Mouse (Mus musculus) limb, embryonic 14.5 days (tissue): Measurements from ENCODE around the gene Pacs2. TPM values are rescaled to one million over a fixed set of nuclear protein-coding genes. Genes with fewer than 3 reads are reported as not detected.

Experiments
- ATAC-seq: fragments of 200-750 bp; cut with Nextera tagmentation; 2 replicates; pipeline ENCODE4 v1.8.0; 2017; ENCODE audit warnings: low read depth, moderate number of reproducible peaks, moderate TSS enrichment; ENCODE audit not compliant: low FRiP score
- DNase-seq: peaks from one replicate; pipeline ENCODE4 v3.0.0-alpha.2; 2015; ENCODE audit warnings: low spot score
- H3K27ac ChIP-seq: fragments of 300-500 bp; sonication (generic); replicated peaks from 2 replicates; pipeline ENCODE4 v1.5.1; 2014; ENCODE audit warnings: low read depth, mild to moderate bottlenecking, low read length, moderate library complexity, mixed read lengths
- H3K27me3 ChIP-seq: fragments of 300-500 bp; sonication (generic); 2 replicates; pipeline ENCODE4 v1.6.1; 2014; ENCODE audit warnings: low read length, mixed read lengths; ENCODE audit not compliant: control insufficient read depth, insufficient read depth
- H3K36me3 ChIP-seq: fragments of 300-500 bp; sonication (generic); 2 replicates; pipeline ENCODE4 v1.6.1; 2014; ENCODE audit warnings: mild to moderate bottlenecking, low read length, moderate library complexity, mixed read lengths; ENCODE audit not compliant: control insufficient read depth, insufficient read depth
- H3K4me1 ChIP-seq: fragments of 300-500 bp; sonication (generic); 2 replicates; pipeline ENCODE4 v1.6.1; 2014; ENCODE audit warnings: antibody characterized with exemption, low read length, mixed read lengths; ENCODE audit not compliant: control insufficient read depth, insufficient read depth
- H3K4me2 ChIP-seq: fragments of 300-500 bp; sonication (generic); replicated peaks from 2 replicates; pipeline ENCODE4 v1.6.1; 2014; ENCODE audit warnings: low read depth, mild to moderate bottlenecking, low read length, moderate library complexity; ENCODE audit not compliant: severe bottlenecking
- H3K4me3 ChIP-seq: fragments of 300-500 bp; sonication (generic); replicated peaks from 2 replicates; pipeline ENCODE4 v1.5.1; 2014; ENCODE audit warnings: low read length
- H3K9ac ChIP-seq: fragments of 300-500 bp; sonication (generic); 2 replicates; pipeline ENCODE4 v1.6.1; 2014; ENCODE audit warnings: mild to moderate bottlenecking, low read depth, low read length, moderate library complexity; ENCODE audit not compliant: severe bottlenecking
- H3K9me3 ChIP-seq: fragments of 300-500 bp; sonication (generic); 2 replicates; pipeline ENCODE4 v1.6.1; 2016; ENCODE audit warnings: low read length; ENCODE audit not compliant: control insufficient read depth
- POLR2A ChIP-seq: fragments of 200-500 bp; IDR thresholded peaks from 2 replicates; pipeline ENCODE4 v1.8.0; 2012; ENCODE audit warnings: inconsistent platforms, mild to moderate bottlenecking, moderate library complexity, borderline replicate concordance; ENCODE audit not compliant: insufficient read depth, insufficient read length; ENCODE audit errors: extremely low read depth
- WGBS: fragments of 180-500 bp; shearing (Covaris S2); extraction: QIAGEN DNeasy Blood & Tissue Kit; methylation state at CpG from one replicate; pipeline ENCODE4 v1.1.7; 2014; 5-methylcytosine and 5-hydroxymethylcytosine counted together
- polyA plus RNA-seq, 2 experiments: library from polyadenylated mRNA; depleted of rRNA in 1 of 2; stranded (reverse) in 1 of 2; unstranded in 1 of 2; fragments of >200 nt; fragmentation: Nextera tagmentation in 1 of 2; extraction: Ambion mirVana in 1 of 2; gene quantifications; 2 replicates each; pipeline versions ENCODE4 v1.2.1 to v1.2.3; 2012 to 2014

Pacs2 gene
- polyA plus RNA-seq, 2 experiments = 16.5 to 55.0 TPM

GRCm38 (mm10) chr12:113017429-113017984, 3.2 kb downstream of the Pacs2 start:
- H3K4me1 ChIP-seq = peaks cover 20% of the 10 kb centered on the region
- H3K9me3 ChIP-seq = no peaks in the 10 kb centered on the region
- H3K4me3 ChIP-seq = no peak overlapping the region
- no peak overlapping the region for H3K9ac ChIP-seq
- no peak for DNase-seq
- WGBS = 80% methylated on average over 9 of the region's 9 CpGs
- no peak overlapping the region for H3K4me2 ChIP-seq
- 0 out of 2 replicates have a peak, but pooled peaks cover 8% of the 10 kb centered on the region for H3K36me3 ChIP-seq
- TF ChIP-seq POLR2A = no peak
- no peak for ATAC-seq
- H3K27ac ChIP-seq = no peak overlapping the region
- no peaks in the 10 kb centered on the region for H3K27me3 ChIP-seq

GRCm38 (mm10) chr12:113018763-113019162, 4.5 kb downstream of the Pacs2 start:
- Histone ChIP-seq H3K9ac (no peak overlapping the region), H3K4me3 (no peak overlapping the region), H3K27me3 (no peaks in the 10 kb centered on the region), H3K4me2 (no peak overlapping the region), H3K4me1 (peaks cover 12% of the 10 kb centered on the region), H3K9me3 (no peaks in the 10 kb centered on the region), H3K36me3 (peaks cover 13% of the 10 kb centered on the region; the same call in 1 of the 2 replicates), H3K27ac (no peak overlapping the region)
- no peak for TF ChIP-seq POLR2A
- ATAC-seq (no peak), DNase-seq (no peak)
- WGBS = 85% methylated on average over 4 of the region's 4 CpGs

- no peak for TF ChIP-seq POLR2A
- Histone ChIP-seq H3K9me3 (no peaks in the 10 kb centered on the region), H3K4me1 (no peaks in the 10 kb centered on the region), H3K27ac (no peak overlapping the region), H3K36me3 (peaks cover 13% of the 10 kb centered on the region; the same call in 1 of the 2 replicates), H3K27me3 (no peaks in the 10 kb centered on the region), H3K4me2 (no peak overlapping the region), H3K9ac (no peak overlapping the region), H3K4me3 (no peak overlapping the region)
- ATAC-seq = no peak
- no peak for DNase-seq
Observed at GRCm38 (mm10) chr12:113021488-113021887, 7.2 kb downstream of the Pacs2 start.

GRCm38 (mm10) chr12:113023082-113023481, 8.8 kb downstream of the Pacs2 start:
- ATAC-seq (no peak), DNase-seq (no peak)
- H3K4me3 ChIP-seq = no peak overlapping the region
- H3K27me3 ChIP-seq = no peaks in the 10 kb centered on the region
- no peak overlapping the region for H3K4me2 ChIP-seq
- no peak overlapping the region for H3K27ac ChIP-seq
- 80% methylated on average over 4 of the region's 4 CpGs for WGBS
- H3K36me3 ChIP-seq = peaks cover 18% of the 10 kb centered on the region
- H3K4me1 ChIP-seq = no peaks in the 10 kb centered on the region
- H3K9ac ChIP-seq = no peak overlapping the region
- H3K9me3 ChIP-seq = no peaks in the 10 kb centered on the region
- no peak for TF ChIP-seq POLR2A

GRCm38 (mm10) chr12:113026557-113026956, 12.2 kb downstream of the Pacs2 start:
- ATAC-seq (no peak), DNase-seq (no peak)
- H3K36me3 ChIP-seq = peaks cover 14% of the 10 kb centered on the region
- H3K4me3 ChIP-seq = no peak overlapping the region
- no peak overlapping the region for H3K27ac ChIP-seq
- H3K4me2 ChIP-seq = no peak overlapping the region
- H3K4me1 ChIP-seq = no peaks in the 10 kb centered on the region
- no peaks in the 10 kb centered on the region for H3K9me3 ChIP-seq
- no peak for TF ChIP-seq POLR2A
- H3K9ac ChIP-seq = no peak overlapping the region
- no peaks in the 10 kb centered on the region for H3K27me3 ChIP-seq
- WGBS = 98% methylated on average over 1 of the region's 1 CpGs

- Histone ChIP-seq H3K27ac (no peak overlapping the region), H3K4me3 (no peak overlapping the region), H3K4me2 (no peak overlapping the region), H3K4me1 (no peaks in the 10 kb centered on the region), H3K9ac (no peak overlapping the region), H3K27me3 (no peaks in the 10 kb centered on the region), H3K36me3 (peaks cover 11% of the 10 kb centered on the region), H3K9me3 (no peaks in the 10 kb centered on the region)
- ATAC-seq (0 out of 2 replicates have a peak, but pooled peaks have one; percentile 9), DNase-seq (no peak)
- TF ChIP-seq POLR2A = no peak
- WGBS = 93% methylated on average over 2 of the region's 2 CpGs
Observed at GRCm38 (mm10) chr12:113027495-113027894, 13.2 kb downstream of the Pacs2 start.
